Mouse (Mus musculus) gastrocnemius, adult 2 months (tissue): ENCODE data around the gene Thrap3. TPM values are rescaled to one million over a fixed set of nuclear protein-coding genes. Genes with fewer than 3 reads are reported as not detected.

Source experiments
- DNase-seq: peaks from one replicate; pipeline ENCODE4 v3.0.0; 2022
- H3K27ac ChIP-seq: fragments of 200-600 bp; 2 replicates; pipeline ENCODE4 v1.8.1; 2022; ENCODE audit warnings: mild to moderate bottlenecking
- H3K4me3 ChIP-seq: fragments of 200-600 bp; 2 replicates; pipeline ENCODE4 v1.8.1; 2022; ENCODE audit warnings: mild to moderate bottlenecking, moderate library complexity
- CTCF ChIP-seq: fragments of 200-600 bp; IDR thresholded peaks from 2 replicates; pipeline ENCODE4 v1.8.1; 2022; ENCODE audit warnings: antibody characterized with exemption, mild to moderate bottlenecking, moderate library complexity
- intact Hi-C: fragments of 180-260 bp; cut with DNase I; formaldehyde crosslinking; loops from one replicate; pipeline ENCODE4 v1.15.1; 2025
- total RNA-seq, 2 experiments: library from RNA; stranded (reverse); gene quantifications; 2 replicates each; pipeline ENCODE4 v1.2.3; 2021

The Thrap3 gene
- total RNA-seq, 2 experiments from 2014 or later, result 102 to 108 TPM

GRCm38 (mm10) chr4:126147533-126148160, 54.9 kb downstream of the Thrap3 start, which contains the start of gene Eva1b:
Gene Eva1b, plus strand, starts transcription at chr4:126147744.
- DNase-seq, result peak; percentile 63
- intact Hi-C loops, result no loop called here

GRCm38 (mm10) chr4:126146974-126147532, 55.5 kb downstream of the Thrap3 start:
- H3K27ac ChIP-seq, result peak overlapping the region; percentile 92
- TF ChIP-seq CTCF, result no peak
- H3K4me3 ChIP-seq, result no peak overlapping the region; the same call in 1 of the 2 replicates
- intact Hi-C loops, result no loop called here
- no peak for DNase-seq

More at GRCm38 (mm10) chr4:126147533-126148160, 54.9 kb downstream of the Thrap3 start, which contains the start of gene Eva1b:
- TF ChIP-seq CTCF, result no peak
- H3K4me3 ChIP-seq, result peak within 1 kb of the TSS; percentile 89
- peak within 1 kb of the TSS; percentile 92 for H3K27ac ChIP-seq

GRCm38 (mm10) chr4:126145396-126145795, 57.2 kb downstream of the Thrap3 start:
- Histone ChIP-seq H3K4me3 (no peak overlapping the region), H3K27ac (peak overlapping the region; percentile 24; the same call in 1 of the 2 replicates)
- no peak for DNase-seq
- intact Hi-C loops, result no loop called here
- TF ChIP-seq CTCF, result no peak

GRCm38 (mm10) chr4:126141021-126141420, 61.5 kb downstream of the Thrap3 start:
- DNase-seq, result no peak
- Histone ChIP-seq H3K4me3 (no peak overlapping the region), H3K27ac (peak overlapping the region; percentile 38)
- intact Hi-C loops, result no loop called here
- no peak for TF ChIP-seq CTCF

GRCm38 (mm10) chr4:126137773-126138172, 64.8 kb downstream of the Thrap3 start:
- TF ChIP-seq CTCF, result no peak
- H3K27ac ChIP-seq, result no peak overlapping the region
- intact Hi-C loops, result no loop called here
- DNase-seq, result no peak
- no peak overlapping the region for H3K4me3 ChIP-seq

GRCm38 (mm10) chr4:126134639-126135038, 67.9 kb downstream of the Thrap3 start:
- intact Hi-C loops, result no loop called here
- no peak for TF ChIP-seq CTCF
- no peak for DNase-seq
- no peak overlapping the region for H3K27ac ChIP-seq
- H3K4me3 ChIP-seq, result no peak overlapping the region

GRCm38 (mm10) chr4:126134236-126134635, 68.3 kb downstream of the Thrap3 start:
- no peak for DNase-seq
- no peak overlapping the region for H3K4me3 ChIP-seq
- H3K27ac ChIP-seq, result 0 out of 2 replicates have a peak overlapping the region, but pooled peaks have one; percentile 8
- no peak for TF ChIP-seq CTCF
- intact Hi-C loops, result no loop called here

GRCm38 (mm10) chr4:126132636-126133264, 69.8 kb downstream of the Thrap3 start:
- Histone ChIP-seq H3K4me3 (no peak overlapping the region), H3K27ac (peak overlapping the region; percentile 81)
- no peak for TF ChIP-seq CTCF
- intact Hi-C loops, result no loop called here
- no peak for DNase-seq

- Histone ChIP-seq H3K4me3 (no peak overlapping the region), H3K27ac (peak overlapping the region; percentile 81)
- peak; percentile 44 for DNase-seq
- intact Hi-C loops, result no loop called here
- no peak for TF ChIP-seq CTCF
Measured at GRCm38 (mm10) chr4:126131290-126132121, 71.1 kb downstream of the Thrap3 start.

GRCm38 (mm10) chr4:126130502-126130901, 72.1 kb downstream of the Thrap3 start:
- Histone ChIP-seq H3K4me3 (no peak overlapping the region), H3K27ac (peak overlapping the region; percentile 81)
- intact Hi-C loops, result no loop called here
- no peak for TF ChIP-seq CTCF
- DNase-seq, result no peak

GRCm38 (mm10) chr4:126123309-126124040, 79.1 kb downstream of the Thrap3 start:
- intact Hi-C loops, result no loop called here
- DNase-seq, result no peak
- no peak overlapping the region for H3K4me3 ChIP-seq
- TF ChIP-seq CTCF, result no peak
- H3K27ac ChIP-seq, result no peak overlapping the region

- intact Hi-C loops, result no loop called here
- H3K27ac ChIP-seq, result peak overlapping the region; percentile 73
- no peak overlapping the region for H3K4me3 ChIP-seq
- DNase-seq, result no peak
- TF ChIP-seq CTCF, result no peak
Measured at GRCm38 (mm10) chr4:126120506-126120905, 82.1 kb downstream of the Thrap3 start.
